Mouse (Mus musculus) urinary bladder, postnatal 36 days (tissue): ENCODE measurements around the gene Hddc2.
"Not testable (repeated sequence)": the region's sequence is repeated elsewhere in the genome, so short reads cannot be mapped to it uniquely, and the experiment has no call there.

ENCODE experiments used
- DNase-seq, 2 experiments: peaks; one replicate each; pipeline ENCODE4 v3.0.0; 2022; ENCODE audit warnings: low spot score in 2 of 2, mixed read lengths in 1 of 2

The Hddc2 gene

GRCm38 (mm10) chr10:31354141-31354540 lies 41.0 kb downstream of the Hddc2 start:
- DNase-seq, result no peak

- DNase-seq, result no peak
Measured at GRCm38 (mm10) chr10:31354886-31355461, 41.8 kb downstream of the Hddc2 start.

- DNase-seq, result no peak
Measured at GRCm38 (mm10) chr10:31359749-31360148, 46.6 kb downstream of the Hddc2 start.

- DNase-seq, result not testable (repeated sequence)
Measured at GRCm38 (mm10) chr10:31370200-31370599, 57.0 kb downstream of the Hddc2 start.
